Mouse (Mus musculus): Measurements from ENCODE around the gene Zfand3. TPM values are rescaled to one million over a fixed set of nuclear protein-coding genes. Genes with fewer than 3 reads are reported as not detected.

Zfand3 gene
- polyA plus RNA-seq, 1 experiment: 69.3 TPM

- no peaks in the 10 kb centered on the region for H3K27me3 ChIP-seq (ENCODE audit: control insufficient read depth, insufficient read depth, low read length, poor library complexity, severe bottlenecking)
- TF ChIP-seq CTCF (IDR thresholded peaks at IDR 0.05; ENCODE audit: low read depth, low read length) (no peak), EP300 (IDR thresholded peaks at IDR 0.05; ENCODE audit: insufficient read depth, low read depth, low read length) (no peak), POLR2A (IDR thresholded peaks at IDR 0.05; ENCODE audit: insufficient read depth, low read length) (no peak)
- H3K9me3 ChIP-seq (replicated peaks; ENCODE audit: control insufficient read depth, insufficient read depth, low read length, poor library complexity, severe bottlenecking): no peaks in the 10 kb centered on the region
- H3K36me3 ChIP-seq (ENCODE audit: control insufficient read depth, insufficient read depth, low read length, poor library complexity, severe bottlenecking): no peaks in the 10 kb centered on the region
- H3K9ac ChIP-seq (ENCODE audit: low read depth, poor library complexity, severe bottlenecking): no peak overlapping the region
- H3K4me1 ChIP-seq (ENCODE audit: control insufficient read depth, insufficient read depth, low read length): peaks cover 5% of the 10 kb centered on the region
- H3K27ac ChIP-seq (ENCODE audit: insufficient read depth, low read length): no peak overlapping the region
- H3K4me3 ChIP-seq (ENCODE audit: low read depth, low read length): no peak overlapping the region
Measured at GRCm38 (mm10) chr17:29983190-29983589, 21.3 kb upstream of the Zfand3 start.

- Histone ChIP-seq H3K36me3 (ENCODE audit: control insufficient read depth, insufficient read depth, low read length, poor library complexity, severe bottlenecking) (no peaks in the 10 kb centered on the region), H3K9ac (ENCODE audit: low read depth, poor library complexity, severe bottlenecking) (no peak overlapping the region), H3K4me3 (ENCODE audit: low read depth, low read length) (no peak overlapping the region), H3K27ac (ENCODE audit: insufficient read depth, low read length) (no peak overlapping the region), H3K4me1 (ENCODE audit: control insufficient read depth, insufficient read depth, low read length) (peaks cover 3% of the 10 kb centered on the region), H3K9me3 (replicated peaks; ENCODE audit: control insufficient read depth, insufficient read depth, low read length, poor library complexity, severe bottlenecking) (no peaks in the 10 kb centered on the region), H3K27me3 (ENCODE audit: control insufficient read depth, insufficient read depth, low read length, poor library complexity, severe bottlenecking) (no peaks in the 10 kb centered on the region)
- TF ChIP-seq POLR2A (IDR thresholded peaks at IDR 0.05; ENCODE audit: insufficient read depth, low read length): no peak
- TF ChIP-seq EP300 (IDR thresholded peaks at IDR 0.05; ENCODE audit: insufficient read depth, low read depth, low read length): no peak
- no peak for TF ChIP-seq CTCF (IDR thresholded peaks at IDR 0.05; ENCODE audit: low read depth, low read length)
Measured at GRCm38 (mm10) chr17:29984931-29985330, 19.6 kb upstream of the Zfand3 start.

GRCm38 (mm10) chr17:29985534-29985933 is 19.0 kb upstream of the Zfand3 start:
- H3K27me3 ChIP-seq (ENCODE audit: control insufficient read depth, insufficient read depth, low read length, poor library complexity, severe bottlenecking): no peaks in the 10 kb centered on the region
- no peaks in the 10 kb centered on the region for H3K9me3 ChIP-seq (replicated peaks; ENCODE audit: control insufficient read depth, insufficient read depth, low read length, poor library complexity, severe bottlenecking)
- H3K36me3 ChIP-seq (ENCODE audit: control insufficient read depth, insufficient read depth, low read length, poor library complexity, severe bottlenecking): no peaks in the 10 kb centered on the region
- TF ChIP-seq EP300 (IDR thresholded peaks at IDR 0.05; ENCODE audit: insufficient read depth, low read depth, low read length) (no peak), POLR2A (IDR thresholded peaks at IDR 0.05; ENCODE audit: insufficient read depth, low read length) (no peak), CTCF (IDR thresholded peaks at IDR 0.05; ENCODE audit: low read depth, low read length) (no peak)
- H3K27ac ChIP-seq (ENCODE audit: insufficient read depth, low read length): no peak overlapping the region
- no peak overlapping the region for H3K4me3 ChIP-seq (ENCODE audit: low read depth, low read length)
- no peak overlapping the region for H3K9ac ChIP-seq (ENCODE audit: low read depth, poor library complexity, severe bottlenecking)
- H3K4me1 ChIP-seq (ENCODE audit: control insufficient read depth, insufficient read depth, low read length): peaks cover 3% of the 10 kb centered on the region

- no peaks in the 10 kb centered on the region for H3K9me3 ChIP-seq (replicated peaks; ENCODE audit: control insufficient read depth, insufficient read depth, low read length, poor library complexity, severe bottlenecking)
- no peak overlapping the region for H3K27ac ChIP-seq (ENCODE audit: insufficient read depth, low read length)
- H3K4me1 ChIP-seq (ENCODE audit: control insufficient read depth, insufficient read depth, low read length): peaks cover 3% of the 10 kb centered on the region
- no peak overlapping the region for H3K4me3 ChIP-seq (ENCODE audit: low read depth, low read length)
- no peaks in the 10 kb centered on the region for H3K36me3 ChIP-seq (ENCODE audit: control insufficient read depth, insufficient read depth, low read length, poor library complexity, severe bottlenecking)
- no peaks in the 10 kb centered on the region for H3K27me3 ChIP-seq (ENCODE audit: control insufficient read depth, insufficient read depth, low read length, poor library complexity, severe bottlenecking)
- no peak overlapping the region for H3K9ac ChIP-seq (ENCODE audit: low read depth, poor library complexity, severe bottlenecking)
- no peak for TF ChIP-seq EP300 (IDR thresholded peaks at IDR 0.05; ENCODE audit: insufficient read depth, low read depth, low read length)
Measured at GRCm38 (mm10) chr17:29988141-29988540, 16.4 kb upstream of the Zfand3 start.

GRCm38 (mm10) chr17:29989653-29990052 is 14.9 kb upstream of the Zfand3 start:
- H3K27ac ChIP-seq (ENCODE audit: insufficient read depth, low read length): no peak overlapping the region
- no peaks in the 10 kb centered on the region for H3K36me3 ChIP-seq (ENCODE audit: control insufficient read depth, insufficient read depth, low read length, poor library complexity, severe bottlenecking)
- H3K9ac ChIP-seq (ENCODE audit: low read depth, poor library complexity, severe bottlenecking): no peak overlapping the region
- no peak for TF ChIP-seq CTCF (IDR thresholded peaks at IDR 0.05; ENCODE audit: low read depth, low read length)
- no peak for TF ChIP-seq EP300 (IDR thresholded peaks at IDR 0.05; ENCODE audit: insufficient read depth, low read depth, low read length)
- no peak for TF ChIP-seq POLR2A (IDR thresholded peaks at IDR 0.05; ENCODE audit: insufficient read depth, low read length)
- no peak overlapping the region for H3K4me3 ChIP-seq (ENCODE audit: low read depth, low read length)
- no peaks in the 10 kb centered on the region for H3K9me3 ChIP-seq (replicated peaks; ENCODE audit: control insufficient read depth, insufficient read depth, low read length, poor library complexity, severe bottlenecking)
- H3K4me1 ChIP-seq (ENCODE audit: control insufficient read depth, insufficient read depth, low read length): peaks cover 3% of the 10 kb centered on the region
- H3K27me3 ChIP-seq (ENCODE audit: control insufficient read depth, insufficient read depth, low read length, poor library complexity, severe bottlenecking): no peaks in the 10 kb centered on the region

- Histone ChIP-seq H3K36me3 (ENCODE audit: control insufficient read depth, insufficient read depth, low read length, poor library complexity, severe bottlenecking) (no peaks in the 10 kb centered on the region), H3K4me3 (ENCODE audit: low read depth, low read length) (no peak overlapping the region), H3K27ac (ENCODE audit: insufficient read depth, low read length) (no peak overlapping the region), H3K9me3 (replicated peaks; ENCODE audit: control insufficient read depth, insufficient read depth, low read length, poor library complexity, severe bottlenecking) (no peaks in the 10 kb centered on the region), H3K4me1 (ENCODE audit: control insufficient read depth, insufficient read depth, low read length) (peaks cover 3% of the 10 kb centered on the region), H3K27me3 (ENCODE audit: control insufficient read depth, insufficient read depth, low read length, poor library complexity, severe bottlenecking) (no peaks in the 10 kb centered on the region), H3K9ac (ENCODE audit: low read depth, poor library complexity, severe bottlenecking) (no peak overlapping the region)
- no peak for TF ChIP-seq CTCF (IDR thresholded peaks at IDR 0.05; ENCODE audit: low read depth, low read length)
- TF ChIP-seq EP300 (IDR thresholded peaks at IDR 0.05; ENCODE audit: insufficient read depth, low read depth, low read length): no peak
- TF ChIP-seq POLR2A (IDR thresholded peaks at IDR 0.05; ENCODE audit: insufficient read depth, low read length): no peak
Measured at GRCm38 (mm10) chr17:29990136-29990535, 14.4 kb upstream of the Zfand3 start.

All from ES-Bruce4 (cell line).